Mouse (Mus musculus) E14TG2a.4 (cell line): ENCODE data around the gene Acpp.
"Not testable (repeated sequence)": the region's sequence is repeated elsewhere in the genome, so short reads cannot be mapped to it uniquely, and the experiment has no call there.

Experiments
- CTCF ChIP-seq: conservative IDR thresholded peaks from 2 replicates; pipeline ENCODE4 v1.5.1; 2014; ENCODE audit warnings: low read length
- NANOG ChIP-seq: IDR thresholded peaks from 2 replicates; pipeline ENCODE4 v1.6.1; 2014; ENCODE audit warnings: borderline replicate concordance, low read length, mixed read lengths

DNA sequence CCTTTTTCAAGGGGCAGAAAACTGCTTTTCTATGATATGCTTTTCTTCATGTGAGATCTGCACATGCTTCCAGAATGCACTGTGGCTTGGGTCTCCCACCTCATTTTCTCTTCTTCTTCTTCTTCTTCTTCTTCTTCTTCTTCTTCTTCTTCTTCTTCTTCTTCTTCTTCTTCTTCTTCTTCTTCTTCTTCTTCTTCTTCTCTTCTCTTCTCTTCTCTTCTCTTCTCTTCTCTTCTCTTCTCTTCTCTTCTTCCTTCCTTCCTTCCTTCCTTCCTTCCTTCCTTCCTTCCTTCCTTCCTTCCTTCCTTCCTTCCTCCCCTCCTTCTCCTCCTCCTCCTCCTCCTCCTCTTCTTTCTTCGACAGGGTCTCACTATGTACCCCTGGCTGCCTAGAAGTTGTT, 24.4 kb upstream of the Acpp start:
- TF ChIP-seq CTCF, NANOG: not testable (repeated sequence)
